Mouse (Mus musculus): ENCODE results near the gene Cnfn.

The Cnfn gene

GRCm38 (mm10) chr7:25390054-25390770 lies 20.7 kb upstream of the Cnfn start:
- in situ Hi-C loops (cut with MboI, MseI): no loop called here

GRCm38 (mm10) chr7:25388916-25389315 lies 19.4 kb upstream of the Cnfn start:
- in situ Hi-C loops (cut with MboI, MseI): no loop called here

- in situ Hi-C loops (cut with MboI, MseI): no loop called here
Measured at GRCm38 (mm10) chr7:25387811-25388440, 18.4 kb upstream of the Cnfn start.

- in situ Hi-C loops (cut with MboI, MseI): no loop called here
Measured at GRCm38 (mm10) chr7:25385850-25386555, 16.5 kb upstream of the Cnfn start.

- in situ Hi-C loops (cut with MboI, MseI): no loop called here
Measured at GRCm38 (mm10) chr7:25385259-25385658, 15.7 kb upstream of the Cnfn start.

GRCm38 (mm10) chr7:25384818-25385217 lies 15.3 kb upstream of the Cnfn start:
- in situ Hi-C loops (cut with MboI, MseI): no loop called here

- in situ Hi-C loops (cut with MboI, MseI): no loop called here
Measured at GRCm38 (mm10) chr7:25384318-25384717, 14.8 kb upstream of the Cnfn start.

GRCm38 (mm10) chr7:25383891-25384290 lies 14.4 kb upstream of the Cnfn start:
- in situ Hi-C loops (cut with MboI, MseI): no loop called here

GRCm38 (mm10) chr7:25383385-25383784 lies 13.9 kb upstream of the Cnfn start:
- in situ Hi-C loops (cut with MboI, MseI): no loop called here

- in situ Hi-C loops (cut with MboI, MseI): no loop called here
Measured at GRCm38 (mm10) chr7:25382541-25382940, 13.0 kb upstream of the Cnfn start.

- in situ Hi-C loops (cut with MboI, MseI): no loop called here
Measured at GRCm38 (mm10) chr7:25381284-25381680, 11.8 kb upstream of the Cnfn start.

- in situ Hi-C loops (cut with MboI, MseI): no loop called here
Measured at GRCm38 (mm10) chr7:25380392-25381283, 11.1 kb upstream of the Cnfn start.

GRCm38 (mm10) chr7:25379551-25380351 lies 10.2 kb upstream of the Cnfn start:
- in situ Hi-C loops (cut with MboI, MseI): no loop called here

- in situ Hi-C loops (cut with MboI, MseI): no loop called here
Measured at GRCm38 (mm10) chr7:25378181-25379100, 8.9 kb upstream of the Cnfn start.

GRCm38 (mm10) chr7:25377100-25377700 lies 7.7 kb upstream of the Cnfn start:
- in situ Hi-C loops (cut with MboI, MseI): no loop called here

GRCm38 (mm10) chr7:25376556-25376955 lies 7.0 kb upstream of the Cnfn start:
- in situ Hi-C loops (cut with MboI, MseI): no loop called here

- in situ Hi-C loops (cut with MboI, MseI): no loop called here
Measured at GRCm38 (mm10) chr7:25372441-25372840, 2.9 kb upstream of the Cnfn start.

GRCm38 (mm10) chr7:25368333-25368732 lies 1.2 kb downstream of the Cnfn start:
- in situ Hi-C loops (cut with MboI, MseI): no loop called here

GRCm38 (mm10) chr7:25367632-25368293 lies 1.8 kb downstream of the Cnfn start:
- in situ Hi-C loops (cut with MboI, MseI): no loop called here

Measured in T-helper 1 cell (primary cell).